Mouse (Mus musculus): ENCODE results near the gene Knop1.

GRCm38 (mm10) chr7:118895469-118896450, 39.7 kb upstream of the Knop1 start:
- TF ChIP-seq GATA2 (IDR thresholded peaks at IDR 0.05; ENCODE audit: borderline replicate concordance, low read depth, low read length) (no peak), CTCF (IDR thresholded peaks at IDR 0.05; ENCODE audit: low read depth, low read length) (no peak)
